Mouse (Mus musculus): ENCODE data around the gene Taf15.

The Taf15 gene

DNA sequence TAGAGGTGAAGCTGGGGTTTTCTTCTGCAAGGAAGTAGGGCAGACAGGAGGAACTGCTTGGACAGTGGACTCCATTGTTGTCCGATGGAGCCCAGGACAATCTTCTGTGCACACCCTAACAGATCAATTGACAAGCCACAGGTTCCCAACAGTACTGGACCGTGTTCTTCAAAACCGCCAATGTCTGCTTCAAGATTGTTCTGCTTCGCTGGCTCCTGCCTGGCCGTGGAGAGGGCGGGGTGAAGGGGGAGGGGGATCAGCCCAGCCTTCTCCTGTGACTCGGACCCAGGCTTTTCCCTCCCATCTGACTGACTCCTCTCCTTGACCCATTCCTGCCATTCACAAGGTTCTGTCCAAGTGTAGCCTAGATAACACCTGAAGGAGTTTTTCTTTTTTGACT is 15.6 kb upstream of the Taf15 start:
- no peak for DNase-seq (ENCODE audit: low read depth, low spot score)

DNA sequence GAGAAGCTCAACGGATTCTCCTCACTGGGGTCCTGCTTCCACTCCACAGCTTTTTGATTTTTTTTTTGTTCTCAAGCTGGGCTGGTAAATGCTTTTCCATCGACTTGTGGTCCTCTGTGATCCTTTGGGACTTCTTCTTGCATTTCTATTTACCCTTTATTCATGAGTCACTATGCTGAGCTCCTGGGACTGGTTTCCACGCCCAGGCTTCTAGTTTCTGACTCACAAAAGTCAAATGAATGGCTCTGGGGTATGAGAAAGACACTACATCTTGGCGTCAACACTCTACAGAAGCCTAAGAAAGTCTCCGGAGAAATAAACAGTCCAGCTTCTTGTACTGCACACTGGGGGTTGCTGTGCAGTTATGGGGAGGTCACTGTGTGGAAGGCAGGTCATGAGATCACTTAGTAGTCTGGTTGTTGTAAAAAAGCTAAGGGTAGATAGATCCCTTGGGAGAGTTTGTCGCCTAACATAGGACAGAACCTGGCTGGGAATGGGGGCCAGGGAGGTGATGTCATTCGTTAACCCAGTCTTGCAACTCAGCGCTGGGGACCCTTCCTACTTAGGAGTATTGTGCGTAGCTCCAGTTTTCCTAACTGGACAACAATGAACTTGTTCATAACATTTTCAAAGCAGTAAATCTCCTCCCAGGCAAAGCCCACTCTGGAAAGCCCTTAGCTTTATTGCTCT is 14.8 kb upstream of the Taf15 start:
- no peak for DNase-seq (ENCODE audit: low read depth, low spot score)

DNA sequence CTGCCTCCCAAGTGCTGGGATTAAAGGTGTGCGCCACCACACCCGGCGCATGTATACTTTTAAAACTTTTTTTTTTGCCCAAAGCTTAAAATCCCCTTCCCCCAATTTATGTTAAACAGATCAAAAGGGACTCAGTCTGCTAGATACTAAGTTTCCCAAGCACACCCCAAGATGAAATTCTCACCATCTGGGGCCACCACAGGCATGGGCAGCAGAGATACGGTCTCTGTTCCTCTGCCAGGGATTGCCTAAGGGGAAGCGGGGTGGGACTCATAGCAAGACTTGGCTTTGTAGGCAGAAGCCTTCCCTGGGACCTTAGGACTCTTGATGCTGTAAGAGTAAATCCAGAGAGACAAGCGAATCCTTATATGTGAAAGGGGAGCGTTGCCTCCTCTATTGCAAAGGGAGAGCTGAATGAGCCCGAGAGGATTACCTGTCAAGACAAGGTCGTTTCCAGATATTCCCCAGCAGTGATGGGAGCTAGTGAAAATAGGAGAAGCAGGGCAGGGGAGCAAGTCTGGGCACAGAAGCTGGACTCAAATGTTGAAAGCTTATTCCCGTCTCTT is 11.3 kb upstream of the Taf15 start:
- no peak for DNase-seq (ENCODE audit: low read depth, low spot score)

DNA sequence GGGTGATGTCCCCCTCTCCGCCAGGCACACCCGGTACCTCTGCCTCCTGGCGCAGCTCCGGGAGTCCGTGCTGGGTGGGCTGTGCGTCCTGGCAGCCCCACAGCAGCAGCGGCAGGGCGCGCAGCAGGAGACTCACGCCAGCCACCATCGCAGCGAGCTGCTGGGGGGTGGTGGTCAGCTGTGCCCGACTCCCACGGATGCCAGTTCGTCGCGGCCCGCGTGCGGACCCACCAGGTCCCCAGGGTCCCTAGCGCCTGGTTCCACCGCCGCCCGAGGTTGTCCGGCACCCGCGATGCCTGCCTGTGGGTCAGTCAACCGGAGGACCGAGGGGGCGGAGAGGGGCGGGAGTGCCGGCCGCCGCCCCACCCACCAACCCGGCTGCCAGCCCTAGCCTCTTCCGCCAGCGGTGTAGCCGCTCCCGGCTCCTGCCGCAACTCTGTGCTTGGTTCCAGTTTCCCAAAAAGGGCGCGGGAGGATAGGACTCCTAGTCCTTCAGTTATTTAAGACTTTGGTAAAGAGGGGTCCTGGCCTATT is 10.1 kb upstream of the Taf15 start, which contains the start of gene Mmp28:
Mmp28 (minus strand) TSS at position 361 of the 534 bp plus-strand sequence.
- DNase-seq (ENCODE audit: low read depth, low spot score), result peak; percentile 16

DNA sequence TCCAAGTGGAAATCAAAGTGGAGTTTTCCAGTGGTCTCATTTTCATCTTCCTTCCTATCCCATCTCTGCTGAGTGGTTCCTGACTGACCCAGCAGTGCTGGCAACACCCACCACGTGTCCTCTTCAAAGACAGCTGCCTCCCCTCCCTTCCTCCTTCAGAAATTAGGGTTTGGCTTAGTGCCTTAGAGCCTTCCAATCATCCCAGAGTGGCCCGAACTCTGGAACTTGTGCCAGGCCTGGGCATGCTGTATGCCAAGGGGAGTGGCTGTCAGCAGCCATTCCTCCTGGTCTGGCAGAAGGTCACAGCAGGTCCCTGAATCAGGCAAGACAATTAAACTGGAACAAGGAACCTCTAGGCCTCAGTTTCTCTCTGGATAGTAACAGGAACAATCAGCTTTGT is 6.9 kb upstream of the Taf15 start:
- no peak for DNase-seq (ENCODE audit: low read depth, low spot score)

DNA sequence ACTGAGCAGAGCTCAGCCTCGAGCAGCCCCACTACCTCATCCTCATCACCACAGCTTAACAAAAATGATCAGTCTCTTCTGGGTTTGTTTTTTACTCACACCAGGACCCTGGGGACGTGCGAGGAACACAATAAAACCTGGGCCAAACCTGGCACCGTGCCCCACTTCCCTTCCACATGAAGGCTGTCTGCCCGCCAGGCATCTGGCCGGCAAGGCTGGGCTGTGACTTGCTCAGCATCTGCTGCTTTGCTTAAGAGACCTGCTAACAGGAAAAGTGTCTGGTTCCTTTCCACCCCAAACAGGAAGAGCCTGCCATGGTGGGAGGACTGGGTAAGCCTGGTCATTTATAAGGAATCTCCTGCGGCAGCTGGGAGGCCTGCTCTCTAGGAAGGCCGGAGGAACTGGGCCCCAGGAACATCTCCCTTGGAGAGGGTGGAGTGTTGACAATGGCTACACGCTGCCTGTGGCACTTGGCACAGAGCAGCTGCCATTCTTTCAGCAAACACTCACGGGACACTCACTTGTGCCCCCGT is 5.7 kb upstream of the Taf15 start:
- no peak for DNase-seq (ENCODE audit: low read depth, low spot score)

DNA sequence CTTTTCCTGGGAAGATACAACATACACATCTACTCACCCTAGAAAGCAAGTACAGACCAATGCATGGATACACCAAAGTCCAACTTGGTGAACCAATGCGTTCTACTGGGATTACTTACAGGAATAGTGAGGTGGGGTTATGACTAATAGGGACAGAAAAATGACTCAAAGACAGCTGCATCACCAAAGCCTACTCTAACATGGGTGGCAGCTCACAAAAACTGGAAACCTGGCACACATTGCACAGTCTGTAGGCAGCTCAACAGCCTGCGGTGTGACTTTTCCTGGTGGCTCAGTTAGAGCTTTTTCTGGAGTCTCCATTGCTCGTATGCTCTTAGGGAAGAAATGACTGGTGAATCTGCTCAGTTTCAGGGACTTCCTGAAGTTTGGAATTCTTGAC is 4.1 kb upstream of the Taf15 start:
- DNase-seq (ENCODE audit: low read depth, low spot score), result no peak

DNA sequence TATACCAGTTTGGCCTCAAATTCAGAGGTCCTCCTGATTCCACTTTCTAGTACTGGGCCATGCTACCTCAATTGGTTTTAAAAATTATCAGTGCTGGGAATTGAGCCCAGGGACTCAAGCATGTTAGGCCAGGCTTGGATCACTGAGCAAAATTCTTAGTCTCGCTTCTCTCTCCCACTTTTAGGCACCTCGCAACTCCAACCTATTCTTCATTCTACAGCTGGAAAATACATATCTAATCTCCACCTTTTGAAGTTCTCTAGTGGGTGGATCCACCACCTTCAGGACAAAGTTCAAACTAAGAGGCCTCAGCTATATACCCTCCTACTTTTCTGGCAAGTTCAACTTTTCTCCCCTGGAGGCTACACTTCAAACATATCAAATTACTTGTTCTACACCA is 1.1 kb upstream of the Taf15 start:
- DNase-seq (ENCODE audit: low read depth, low spot score), result no peak

DNA sequence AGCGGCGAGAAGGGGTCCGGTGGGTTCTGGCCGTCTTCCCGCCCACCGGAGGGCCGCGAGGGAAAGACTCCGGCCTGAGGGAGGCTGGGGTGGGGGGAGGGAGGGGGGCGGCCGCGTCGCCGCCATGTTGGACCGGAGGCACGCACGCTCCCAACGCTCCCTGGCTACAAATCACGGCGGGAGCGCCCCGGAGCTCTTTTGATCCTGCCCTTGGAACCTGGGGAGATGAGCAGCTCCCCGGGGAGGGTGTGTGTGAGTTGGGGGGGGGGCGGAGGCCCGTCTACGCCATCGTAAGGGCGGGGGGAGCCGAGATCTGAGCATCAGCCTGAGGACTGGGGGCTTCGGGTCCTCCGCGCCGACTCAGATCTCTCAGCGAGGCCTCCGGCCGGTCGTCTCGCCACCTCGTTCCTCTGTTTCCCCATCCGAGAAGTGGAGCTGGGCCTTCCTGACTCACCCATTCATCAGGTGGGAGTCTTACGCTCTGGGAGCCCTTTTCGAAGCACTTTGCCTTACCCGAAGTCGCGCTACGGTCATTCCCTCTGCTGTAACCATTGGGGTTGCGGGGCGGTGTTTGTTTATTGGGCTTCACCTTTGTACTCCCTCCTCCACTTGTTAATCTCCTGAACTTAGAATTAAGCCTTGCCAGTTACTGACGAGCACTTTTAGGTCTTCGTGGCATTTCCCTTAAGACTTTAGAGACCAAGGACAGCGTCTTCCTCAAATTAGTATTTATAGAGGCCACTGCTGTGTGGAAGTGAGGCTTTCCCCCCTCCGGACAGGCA is 540 bp downstream of the Taf15 start:
- DNase-seq (ENCODE audit: low read depth, low spot score), result no peak

DNA sequence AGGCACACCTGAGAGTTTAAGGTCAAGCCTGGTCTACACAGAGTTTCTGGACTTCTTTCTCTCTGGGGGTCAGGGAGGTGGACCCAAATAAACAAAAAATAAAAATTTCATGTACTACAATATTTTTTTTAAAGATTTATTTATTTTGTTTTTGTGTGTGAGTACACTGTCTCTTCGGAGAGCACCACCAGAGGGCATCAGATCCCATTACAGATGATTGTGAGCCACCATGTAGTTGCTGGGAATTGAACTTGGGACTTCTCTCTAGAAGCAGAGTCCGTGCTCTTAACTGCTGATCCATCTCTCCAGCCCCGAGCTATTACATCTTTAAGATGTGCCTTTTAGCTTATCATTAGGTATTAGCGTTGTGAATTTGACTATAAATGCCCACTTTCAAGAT is 18.6 kb downstream of the Taf15 start:
- DNase-seq (ENCODE audit: low read depth, low spot score), result peak; percentile 25

DNA sequence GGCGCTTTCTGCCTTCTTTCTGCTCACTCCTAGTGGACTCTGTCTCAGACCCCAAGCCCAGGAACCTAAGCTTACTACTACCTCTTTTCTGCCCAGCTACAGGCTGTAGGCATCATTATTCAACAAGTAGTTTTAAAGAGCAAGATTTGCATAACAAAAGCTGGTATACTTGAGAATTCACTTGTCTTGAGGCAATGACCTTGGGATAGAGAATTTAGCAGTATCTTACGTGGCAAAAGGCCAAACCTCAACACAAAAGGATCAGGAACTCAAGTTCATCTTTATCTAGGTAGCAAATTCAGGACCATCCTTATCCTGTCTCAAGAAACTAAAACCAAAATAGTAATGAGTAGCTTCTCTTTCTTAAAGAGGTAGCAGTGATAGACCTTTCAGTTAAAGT is 22.7 kb downstream of the Taf15 start:
- no peak for DNase-seq (ENCODE audit: low read depth, low spot score)

DNA sequence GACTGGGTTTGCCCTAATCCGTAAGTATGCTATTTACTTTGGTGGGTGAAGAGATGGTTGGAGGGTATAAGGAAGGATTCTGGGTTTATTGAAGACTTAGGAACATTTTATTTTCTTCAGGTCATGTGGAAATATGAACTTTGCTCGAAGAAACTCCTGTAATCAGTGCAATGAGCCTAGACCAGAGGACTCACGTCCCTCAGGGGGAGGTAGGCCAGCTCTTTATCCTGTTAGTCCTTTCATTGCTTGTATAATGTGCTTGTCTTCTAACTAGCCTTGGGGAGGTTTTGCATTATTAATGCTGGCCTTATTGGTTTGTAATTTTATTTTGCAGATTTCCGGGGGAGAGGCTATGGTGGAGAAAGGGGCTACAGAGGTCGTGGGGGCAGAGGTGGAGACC is 31.4 kb downstream of the Taf15 start:
- DNase-seq (ENCODE audit: low read depth, low spot score), result no peak

DNA sequence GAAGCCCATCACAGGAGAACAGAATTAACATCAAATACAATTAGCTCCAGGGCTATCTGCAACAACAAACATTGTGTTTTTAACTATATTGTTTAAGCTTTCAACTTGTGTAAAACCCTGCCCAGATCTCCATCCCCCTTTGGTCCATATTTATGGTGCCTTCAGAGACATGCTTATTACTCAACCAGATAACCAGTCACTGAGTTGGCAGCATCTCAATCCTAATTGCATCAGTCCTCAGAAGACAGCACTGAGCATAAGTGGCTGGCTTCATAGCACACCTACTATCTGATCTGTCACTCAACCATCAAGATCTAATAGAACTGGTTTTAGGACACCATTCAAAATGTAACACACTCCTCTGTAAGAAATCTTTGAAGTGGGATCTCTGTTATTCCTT is 36.6 kb downstream of the Taf15 start:
- no peak for DNase-seq (ENCODE audit: low read depth, low spot score)

DNA sequence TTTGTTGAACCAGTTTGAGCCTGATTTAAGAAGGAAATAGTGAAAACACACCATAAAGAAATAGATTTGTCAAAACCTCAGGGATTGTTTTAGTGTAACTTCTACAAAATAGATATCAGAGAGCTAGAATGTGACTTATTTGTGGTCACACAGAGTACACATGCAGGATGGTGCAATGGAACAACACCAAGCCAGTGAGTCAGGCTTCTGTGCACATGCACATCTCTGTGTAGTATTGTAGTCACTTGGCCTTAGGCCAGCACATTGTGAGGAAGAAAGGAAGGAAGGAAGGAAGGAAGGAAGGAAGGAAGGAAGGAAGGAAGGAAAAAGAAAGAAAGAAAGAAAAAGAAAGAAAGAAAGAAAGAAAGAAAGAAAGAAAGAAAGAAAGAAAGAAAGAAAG is 44.3 kb downstream of the Taf15 start:
- no peak for DNase-seq (ENCODE audit: low read depth, low spot score)

DNA sequence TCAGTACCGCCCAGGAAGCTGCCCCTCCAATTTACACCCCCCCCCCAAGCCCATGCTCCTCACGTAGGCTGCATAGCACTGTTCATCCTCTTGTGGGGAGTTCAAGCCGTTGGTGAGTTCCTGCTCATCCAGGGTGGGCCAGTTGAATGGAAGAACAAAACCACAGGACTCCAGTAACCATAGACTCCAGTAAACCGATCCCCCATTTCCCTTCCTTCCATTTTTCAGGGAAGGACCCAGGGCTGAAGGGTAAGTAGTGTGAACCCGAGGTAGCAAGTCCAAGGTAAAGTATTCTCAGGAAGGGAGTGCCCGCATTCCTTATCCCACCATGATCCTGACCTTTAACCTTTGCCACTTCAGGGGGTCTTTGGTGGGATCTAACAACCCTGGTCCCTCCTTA is 45.5 kb downstream of the Taf15 start:
- no peak for DNase-seq (ENCODE audit: low read depth, low spot score)

DNA sequence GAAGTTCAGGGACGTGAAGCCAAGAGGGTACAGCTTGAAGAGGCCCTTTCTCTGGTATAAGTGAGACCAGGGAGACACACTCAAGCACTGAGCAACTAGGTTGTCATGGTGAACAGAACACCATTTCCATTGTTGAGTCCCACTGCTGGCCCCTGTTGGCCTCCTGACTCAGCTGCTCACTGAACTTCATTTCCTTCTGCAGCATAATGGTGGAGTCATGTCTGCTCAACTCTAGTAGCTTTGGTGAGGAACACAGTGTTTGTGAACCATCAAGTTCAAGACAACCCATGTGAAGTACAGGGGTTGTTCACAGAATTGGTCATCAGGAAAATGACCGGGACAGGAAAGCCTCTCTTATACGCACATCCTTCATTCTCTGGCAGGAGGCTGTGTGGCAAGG is 49.2 kb downstream of the Taf15 start, which contains the start of gene Heatr9:
Heatr9 (minus strand) TSS at position 101 of the 400 bp plus-strand sequence.
- no peak for DNase-seq (ENCODE audit: low read depth, low spot score)

DNA sequence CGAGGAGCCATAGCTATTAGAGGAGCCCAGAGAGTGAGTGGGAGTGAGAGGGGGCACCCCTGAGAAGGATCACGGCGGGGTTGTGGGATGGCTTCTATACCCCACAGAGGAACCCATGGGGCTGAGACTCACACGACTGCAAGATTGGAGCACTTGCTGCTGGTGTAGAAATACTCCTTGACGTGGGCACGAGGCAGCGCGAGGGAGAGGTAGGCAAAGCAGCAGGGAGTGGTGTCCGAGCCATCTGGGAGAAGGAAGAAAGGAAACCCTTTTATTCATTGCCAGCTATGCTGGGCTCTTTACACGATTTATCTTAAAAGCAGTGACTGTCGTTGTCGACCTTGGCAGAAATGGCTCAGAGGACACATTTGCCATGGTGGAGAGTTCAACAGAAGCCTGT is 56.1 kb downstream of the Taf15 start:
- DNase-seq (ENCODE audit: low read depth, low spot score), result no peak

DNA sequence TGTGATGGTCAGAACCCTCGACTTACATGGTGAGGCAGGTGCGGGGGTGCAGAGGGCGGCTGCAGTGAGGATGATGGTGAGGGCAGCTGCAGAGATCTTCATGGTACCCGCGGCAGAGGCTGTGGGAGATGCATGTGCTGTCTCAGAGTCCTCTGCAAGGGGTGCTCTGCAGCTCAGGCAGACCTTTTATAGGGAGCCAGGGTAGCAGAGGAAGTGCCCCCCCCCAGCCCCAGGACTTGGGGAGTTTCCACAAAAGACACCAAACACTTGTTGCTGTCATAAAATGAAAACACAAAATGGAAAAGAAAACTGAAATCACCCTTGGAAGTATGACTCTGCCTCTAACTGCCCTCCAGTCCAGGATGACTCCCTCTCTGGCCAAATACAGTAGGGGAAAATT is 57.5 kb downstream of the Taf15 start, which contains the start of gene Ccl5:
Ccl5 (minus strand) TSS at position 159 of the 400 bp plus-strand sequence.
- DNase-seq (ENCODE audit: low read depth, low spot score), result peak; percentile 44

DNA sequence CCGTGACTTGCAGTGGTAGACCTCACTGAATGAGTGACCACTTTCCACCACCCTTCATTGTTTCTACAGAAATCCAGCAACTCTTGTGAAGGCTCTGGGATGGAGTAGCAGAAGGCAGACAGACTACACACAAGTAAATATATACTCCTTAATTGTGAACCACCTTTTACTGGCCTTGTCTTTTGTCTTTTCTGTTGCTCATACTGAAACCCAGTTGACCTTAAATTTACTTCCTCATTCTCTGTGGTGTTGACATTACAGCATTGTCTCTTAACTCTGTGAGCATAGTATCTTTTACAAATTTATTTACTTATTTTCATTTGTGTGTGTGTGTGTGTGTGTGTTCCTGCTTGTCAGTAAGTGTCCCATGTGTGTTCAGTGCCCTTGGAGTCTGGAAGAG is 60.3 kb downstream of the Taf15 start:
- no peak for DNase-seq (ENCODE audit: low read depth, low spot score)

DNA sequence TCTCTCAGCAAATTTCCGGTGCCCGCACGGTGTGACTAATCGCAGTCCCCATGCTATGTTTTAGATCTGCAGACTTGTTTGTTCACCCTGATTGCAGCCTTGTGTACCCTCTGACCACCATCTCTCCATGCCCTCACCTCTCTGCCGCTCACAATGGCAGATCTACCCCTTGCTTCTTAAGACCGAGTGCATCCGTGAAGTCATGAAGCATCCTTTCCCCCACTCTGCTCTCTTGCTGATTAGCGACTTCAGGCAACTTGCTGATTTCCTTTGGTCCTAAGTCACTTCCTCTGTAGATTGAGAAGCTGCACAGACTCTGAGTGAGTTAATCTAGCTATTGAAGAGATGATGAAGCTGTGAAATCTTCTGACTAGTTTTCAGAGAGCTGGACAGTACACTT is 61.3 kb downstream of the Taf15 start:
- DNase-seq (ENCODE audit: low read depth, low spot score), result peak; percentile 24

DNA sequence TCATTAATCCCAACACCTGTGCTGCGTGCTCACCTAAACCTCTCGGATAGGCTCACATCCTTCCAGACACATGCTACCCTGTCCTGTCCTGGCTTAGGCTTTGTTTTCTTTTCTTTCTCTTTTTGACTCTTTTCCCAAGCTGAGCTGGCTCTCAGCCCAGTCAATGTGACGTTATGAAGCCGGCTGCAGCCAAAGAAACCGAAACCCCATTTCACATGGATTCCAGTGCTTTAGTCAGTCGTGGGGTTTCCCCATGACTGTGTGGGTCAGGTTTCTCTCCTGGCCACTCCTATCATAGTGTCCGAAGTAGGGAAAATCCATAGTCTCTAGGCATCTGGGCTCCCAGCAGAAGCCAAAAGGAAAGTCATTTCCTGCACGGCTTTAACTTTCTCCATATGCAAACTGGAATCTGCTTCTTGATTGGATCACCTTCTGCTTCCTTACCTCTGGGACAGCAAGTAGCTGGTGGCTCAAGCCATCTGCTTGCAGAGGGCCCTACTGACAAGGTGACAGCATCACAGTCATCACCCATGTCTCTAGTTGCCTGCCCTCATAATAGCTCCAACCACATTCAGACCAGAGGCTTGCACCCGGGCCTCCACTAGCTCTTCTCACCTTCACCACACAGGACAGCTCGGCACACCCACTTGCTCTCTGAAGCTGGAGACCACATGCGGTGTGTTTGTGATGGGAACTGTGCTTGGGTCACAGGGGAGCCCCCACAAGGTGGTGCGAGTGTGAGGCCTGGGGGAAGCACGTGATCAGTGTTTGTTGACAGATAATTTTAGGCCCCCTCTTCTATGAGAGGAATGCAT is 61.9 kb downstream of the Taf15 start:
- DNase-seq (ENCODE audit: low read depth, low spot score), result peak; percentile 26
